Mouse (Mus musculus) kidney, embryonic 16.5 days (tissue): Measurements from ENCODE around the gene St6galnac3. TPM values are rescaled to one million over a fixed set of nuclear protein-coding genes. Genes with fewer than 3 reads are reported as not detected.
"Not testable (repeated sequence)": the region's sequence is repeated elsewhere in the genome, so short reads cannot be mapped to it uniquely, and the experiment has no call there.

Source experiments
- ATAC-seq: fragments of 200-750 bp; cut with Nextera tagmentation; 2 replicates; pipeline ENCODE4 v1.8.0; 2017; ENCODE audit warnings: moderate TSS enrichment; ENCODE audit not compliant: low FRiP score, low TSS enrichment
- H3K27ac ChIP-seq: fragments of 300-500 bp; sonication (generic); 2 replicates; pipeline ENCODE4 v1.5.1; 2014; ENCODE audit warnings: low read length
- H3K27me3 ChIP-seq: fragments of 300-500 bp; sonication (generic); 2 replicates; pipeline ENCODE4 v1.6.1; 2014; ENCODE audit warnings: low read length, control low read depth, mixed read lengths; ENCODE audit not compliant: insufficient read depth
- H3K36me3 ChIP-seq: fragments of 300-500 bp; sonication (generic); 2 replicates; pipeline ENCODE4 v1.6.1; 2014; ENCODE audit warnings: low read length, control low read depth, mixed read lengths; ENCODE audit not compliant: insufficient read depth
- H3K4me1 ChIP-seq: fragments of 300-500 bp; sonication (generic); 2 replicates; pipeline ENCODE4 v1.6.1; 2014; ENCODE audit warnings: low read length, control low read depth, mixed read lengths; ENCODE audit not compliant: insufficient read depth
- H3K4me2 ChIP-seq: fragments of 300-500 bp; sonication (generic); replicated peaks from 2 replicates; pipeline ENCODE4 v1.6.1; 2014; ENCODE audit warnings: low read depth, low read length
- H3K4me3 ChIP-seq: fragments of 300-500 bp; sonication (generic); 2 replicates; pipeline ENCODE4 v1.5.1; 2014; ENCODE audit warnings: mild to moderate bottlenecking, low read length
- H3K9ac ChIP-seq: fragments of 300-500 bp; sonication (generic); replicated peaks from 2 replicates; pipeline ENCODE4 v1.6.1; 2014; ENCODE audit warnings: low read length
- H3K9me3 ChIP-seq: fragments of 300-500 bp; sonication (generic); 2 replicates; pipeline ENCODE4 v1.6.1; 2016; ENCODE audit warnings: low read length, control low read depth
- WGBS: fragments of 180-500 bp; shearing (Covaris S2); extraction: QIAGEN DNeasy Blood & Tissue Kit; methylation state at CpG from one replicate; pipeline ENCODE4 v1.1.7; 2014; 5-methylcytosine and 5-hydroxymethylcytosine counted together
- polyA plus RNA-seq: library from polyadenylated mRNA; unstranded; fragments of >200 nt; fragmentation: Nextera tagmentation; extraction: Ambion mirVana; gene quantifications from 2 replicates; pipeline ENCODE4 v1.2.1, GENCODE M21; 2015

Gene St6galnac3
- polyA plus RNA-seq, 1 experiment from 2014 or later = 75.8 TPM

DNA sequence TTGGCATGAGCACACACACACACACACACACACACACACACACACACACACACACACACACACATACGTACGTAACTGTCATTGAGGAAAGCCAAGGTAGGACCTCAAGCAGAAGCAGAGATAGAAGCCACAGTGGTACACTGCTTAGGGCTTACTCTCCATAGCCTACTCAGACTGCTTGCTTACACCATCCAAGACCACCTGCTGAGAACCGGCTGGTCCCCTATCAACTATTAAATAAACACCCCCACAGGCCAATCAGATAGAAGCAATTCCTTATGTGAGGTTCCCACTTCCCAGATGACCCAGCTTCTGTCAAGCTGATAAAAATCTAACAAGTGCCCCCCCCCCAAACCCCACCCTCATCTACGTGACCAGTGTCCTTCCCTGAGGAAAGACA lies 330.2 kb downstream of the St6galnac3 start:
- Histone ChIP-seq H3K9me3 (peaks cover 4% of the 10 kb centered on the region; the same call in 1 of the 2 replicates), H3K4me2 (no peak overlapping the region), H3K36me3 (0 out of 2 replicates have a peak, but pooled peaks cover 2% of the 10 kb centered on the region), H3K9ac (no peak overlapping the region), H3K27me3 (no peaks in the 10 kb centered on the region), H3K4me3 (no peak overlapping the region), H3K4me1 (no peaks in the 10 kb centered on the region), H3K27ac (no peak overlapping the region)
- no peak for ATAC-seq
- 96% methylated on average over 4 of the region's 4 CpGs for WGBS

DNA sequence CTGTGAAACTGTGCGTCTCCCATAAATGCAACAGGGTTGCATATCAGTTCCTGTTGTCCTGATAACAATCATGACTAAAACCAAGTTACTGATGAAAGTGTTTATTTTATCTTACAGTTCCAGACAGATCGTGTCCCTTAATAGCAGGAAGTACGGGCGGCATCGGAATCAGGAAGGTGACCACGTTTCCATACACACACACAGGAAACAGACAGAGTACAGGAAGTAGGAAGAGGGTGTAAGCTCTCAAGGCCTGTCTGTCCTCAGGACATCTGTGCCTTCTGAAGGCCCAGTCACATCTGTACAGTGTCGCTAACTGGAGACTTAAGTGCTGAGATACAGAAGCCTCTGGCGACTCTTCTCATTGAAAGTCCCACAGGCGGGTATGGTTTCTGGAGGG lies 330.8 kb downstream of the St6galnac3 start:
- H3K27me3 ChIP-seq = no peaks in the 10 kb centered on the region
- H3K4me1 ChIP-seq = no peaks in the 10 kb centered on the region
- H3K27ac ChIP-seq = no peak overlapping the region
- no peak overlapping the region for H3K9ac ChIP-seq
- H3K4me2 ChIP-seq = no peak overlapping the region
- WGBS = 90% methylated on average over 9 of the region's 9 CpGs
- H3K4me3 ChIP-seq = no peak overlapping the region
- ATAC-seq = no peak
- H3K9me3 ChIP-seq = peaks cover 4% of the 10 kb centered on the region; the same call in 1 of the 2 replicates
- H3K36me3 ChIP-seq = 0 out of 2 replicates have a peak, but pooled peaks cover 2% of the 10 kb centered on the region

DNA sequence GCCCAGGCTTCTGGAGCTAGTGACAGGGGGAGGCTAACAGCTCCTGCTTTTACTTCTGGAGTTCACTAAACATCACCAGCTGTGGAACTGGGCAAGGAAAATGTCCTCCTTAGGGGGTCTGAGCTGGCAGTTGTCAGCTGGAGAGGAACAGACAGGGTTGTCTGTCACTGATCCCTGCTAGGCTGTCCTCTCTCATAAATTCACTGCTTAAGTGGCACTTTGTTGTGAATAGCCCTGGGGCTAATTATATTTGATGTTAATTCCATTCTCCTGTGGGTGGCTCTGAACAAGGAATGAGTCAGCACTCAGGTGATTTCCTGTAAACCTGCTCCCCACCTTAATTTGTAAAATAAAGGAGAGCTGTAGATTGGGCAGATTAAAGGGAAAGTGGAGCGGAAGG lies 333.5 kb downstream of the St6galnac3 start:
- not testable (repeated sequence) for H3K9ac ChIP-seq, H3K9me3 ChIP-seq, H3K36me3 ChIP-seq, H3K4me3 ChIP-seq, H3K27ac ChIP-seq, H3K4me2 ChIP-seq, H3K27me3 ChIP-seq, ATAC-seq, H3K4me1 ChIP-seq
- 61% methylated on average over 1 of the region's 1 CpGs for WGBS

DNA sequence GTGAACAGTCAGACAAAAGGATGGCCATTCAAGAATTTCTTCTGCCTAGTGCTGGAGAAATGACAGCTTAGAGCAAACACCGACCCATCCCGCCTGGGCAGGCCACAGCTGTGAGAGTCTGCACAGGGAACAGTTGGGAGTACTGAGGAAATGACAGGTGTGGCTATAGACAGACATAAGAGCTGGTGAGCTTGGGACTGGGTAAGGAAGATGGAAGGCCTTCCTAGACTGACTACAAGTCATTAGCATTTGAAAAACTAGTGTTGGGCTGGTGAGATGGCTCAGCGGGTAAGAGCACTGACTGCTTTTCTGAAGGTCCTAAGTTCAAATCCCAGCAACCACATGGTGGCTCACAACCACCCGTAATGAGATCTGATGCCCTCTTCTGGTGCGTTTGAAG lies 340.3 kb downstream of the St6galnac3 start:
- not testable (repeated sequence) for H3K9ac ChIP-seq, H3K4me1 ChIP-seq, H3K4me2 ChIP-seq, H3K27ac ChIP-seq, ATAC-seq, H3K36me3 ChIP-seq, H3K4me3 ChIP-seq, H3K9me3 ChIP-seq, H3K27me3 ChIP-seq
- 91% methylated on average over 5 of the region's 5 CpGs for WGBS

DNA sequence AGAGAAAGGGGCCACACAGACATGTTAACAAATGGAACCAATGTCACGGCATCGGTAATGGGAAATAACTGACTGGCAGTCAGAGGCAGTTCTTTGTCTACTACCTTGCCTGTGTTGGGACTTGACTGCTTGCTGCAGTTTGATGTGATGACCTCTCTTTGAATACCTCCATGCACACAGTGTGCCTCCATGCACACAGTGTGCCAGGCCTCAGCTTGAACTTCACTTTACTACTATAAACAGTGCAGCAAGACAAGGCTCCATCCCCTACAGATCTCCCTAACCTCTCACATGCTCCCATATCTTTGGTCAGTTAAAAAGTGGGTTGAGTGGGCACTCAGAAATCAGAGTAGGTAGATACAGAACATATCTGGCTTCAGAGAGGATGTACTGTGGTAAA lies 341.3 kb downstream of the St6galnac3 start:
- 96% methylated on average over 2 of the region's 2 CpGs for WGBS
- H3K4me3 ChIP-seq = no peak overlapping the region
- H3K9ac ChIP-seq = no peak overlapping the region
- no peak overlapping the region for H3K27ac ChIP-seq
- no peaks in the 10 kb centered on the region for H3K27me3 ChIP-seq
- ATAC-seq = no peak
- H3K9me3 ChIP-seq = peaks cover 4% of the 10 kb centered on the region; the same call in 1 of the 2 replicates
- H3K4me2 ChIP-seq = no peak overlapping the region
- no peaks in the 10 kb centered on the region for H3K4me1 ChIP-seq
- no peaks in the 10 kb centered on the region for H3K36me3 ChIP-seq

DNA sequence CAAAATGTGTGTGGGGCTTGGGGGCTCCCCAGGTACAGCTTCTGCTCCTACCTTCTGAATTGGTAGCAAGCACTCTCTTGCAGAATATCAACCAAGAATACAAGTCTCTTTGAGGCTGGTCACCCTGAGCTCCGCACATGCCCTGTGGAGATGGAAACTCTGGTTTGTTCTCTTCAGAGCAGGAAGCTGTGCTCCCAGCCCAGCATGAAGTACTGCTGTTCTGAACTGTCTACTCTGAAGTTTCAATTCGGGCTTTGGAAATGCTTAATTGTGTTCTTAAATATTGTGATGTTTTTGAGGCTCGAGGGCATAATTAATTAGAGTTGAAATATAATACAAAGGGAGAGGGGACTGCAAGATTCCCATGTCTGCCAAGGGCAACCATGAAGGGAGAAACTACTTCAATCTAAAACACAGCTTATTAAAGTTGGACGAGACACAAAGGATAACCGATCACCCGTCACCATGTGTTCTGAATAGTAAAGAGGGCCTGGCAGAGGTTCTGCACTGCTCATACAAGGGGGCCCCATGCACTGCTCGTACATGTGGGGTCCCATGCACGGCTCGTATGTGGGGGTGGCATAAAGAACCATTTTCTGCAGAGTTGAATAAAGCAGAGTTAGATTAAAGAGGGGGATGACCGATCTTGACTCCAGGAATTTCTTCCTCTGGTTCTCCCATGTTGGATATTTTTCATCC lies 359.8 kb downstream of the St6galnac3 start:
- WGBS = 79% methylated on average over 10 of the region's 10 CpGs
- no peak for ATAC-seq
- no peaks in the 10 kb centered on the region for H3K4me1 ChIP-seq

DNA sequence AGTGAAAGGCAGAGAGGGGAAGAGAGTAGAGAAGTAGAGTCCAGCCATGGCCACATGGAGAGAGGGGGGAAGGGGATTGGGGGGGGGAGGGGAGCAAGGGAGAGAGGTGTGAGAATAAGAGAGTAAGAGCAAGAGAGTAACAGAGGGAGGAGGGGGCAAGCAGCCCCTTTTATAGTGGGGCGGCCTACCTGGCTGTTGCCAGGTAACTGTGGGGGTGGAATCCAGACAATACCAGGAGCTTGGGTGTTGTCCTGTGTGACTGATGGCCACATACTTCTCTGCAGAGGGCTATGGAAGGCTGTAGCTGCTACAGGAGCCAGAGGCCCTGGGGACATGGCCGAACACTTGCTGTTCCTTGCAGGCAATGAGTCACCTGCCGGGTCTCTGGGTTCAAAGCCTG lies 360.6 kb downstream of the St6galnac3 start:
- H3K4me1 ChIP-seq = no peaks in the 10 kb centered on the region
- no peak overlapping the region for H3K4me2 ChIP-seq
- no peaks in the 10 kb centered on the region for H3K9me3 ChIP-seq
- no peak overlapping the region for H3K27ac ChIP-seq
- WGBS = 94% methylated on average over 3 of the region's 3 CpGs
- ATAC-seq = no peak
- no peaks in the 10 kb centered on the region for H3K36me3 ChIP-seq
- no peak overlapping the region for H3K4me3 ChIP-seq
- no peak overlapping the region for H3K9ac ChIP-seq
- no peaks in the 10 kb centered on the region for H3K27me3 ChIP-seq

More for the DNA sequence above, 359.8 kb downstream of the St6galnac3 start:
- Histone ChIP-seq H3K4me2 (no peak overlapping the region), H3K4me3 (no peak overlapping the region), H3K27ac (no peak overlapping the region), H3K9me3 (no peaks in the 10 kb centered on the region), H3K9ac (no peak overlapping the region), H3K36me3 (no peaks in the 10 kb centered on the region), H3K27me3 (no peaks in the 10 kb centered on the region)

DNA sequence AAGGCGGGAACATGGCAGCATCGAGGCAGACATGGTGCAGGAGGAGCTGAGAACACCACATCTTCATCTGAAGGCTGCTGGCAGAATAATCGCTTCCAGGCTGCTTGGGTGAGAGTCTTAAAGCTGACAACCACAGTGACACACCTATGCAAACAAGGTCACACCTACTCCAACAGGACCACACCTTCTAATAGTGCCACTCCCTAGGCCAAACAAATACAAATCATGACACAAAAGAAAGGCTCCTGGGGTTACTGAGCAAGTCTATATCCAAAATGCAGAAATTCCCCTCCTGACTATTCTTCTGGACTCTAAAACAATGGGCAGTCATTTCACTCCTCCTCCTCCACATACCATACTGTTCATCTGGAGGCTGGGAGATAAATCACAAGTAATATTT lies 365.0 kb downstream of the St6galnac3 start:
- H3K9ac ChIP-seq = no peak overlapping the region
- WGBS = 91% methylated on average over 3 of the region's 3 CpGs

DNA sequence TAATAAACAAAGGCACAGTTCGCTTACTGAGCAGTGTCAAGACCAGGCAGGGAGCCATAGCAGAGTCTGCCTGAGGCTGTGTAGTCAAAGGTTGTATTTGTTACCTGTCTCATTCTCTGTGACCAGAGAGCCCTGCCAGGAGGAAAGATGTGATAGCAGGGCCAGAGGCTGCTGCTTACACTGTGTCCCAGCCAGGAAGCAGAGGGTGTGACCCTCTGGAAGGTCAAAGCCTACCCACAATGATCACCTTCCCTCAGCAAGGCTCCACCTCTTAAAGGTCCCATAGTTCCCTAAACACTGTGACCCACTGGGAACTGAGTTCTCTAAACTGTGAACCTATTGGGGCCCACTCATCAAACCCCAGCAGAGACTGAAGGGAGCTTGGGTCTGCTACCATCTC lies 368.9 kb downstream of the St6galnac3 start:
- no peak overlapping the region for H3K4me3 ChIP-seq
- WGBS = 60% methylated on average over 1 of the region's 1 CpGs
- no peak overlapping the region for H3K9ac ChIP-seq
- no peak for ATAC-seq
- no peak overlapping the region for H3K27ac ChIP-seq
- no peak overlapping the region for H3K4me2 ChIP-seq
- no peaks in the 10 kb centered on the region for H3K9me3 ChIP-seq
- H3K36me3 ChIP-seq = no peaks in the 10 kb centered on the region
- H3K27me3 ChIP-seq = no peaks in the 10 kb centered on the region
- H3K4me1 ChIP-seq = no peaks in the 10 kb centered on the region

More for the DNA sequence above, 365.0 kb downstream of the St6galnac3 start:
- Histone ChIP-seq H3K27ac (no peak overlapping the region), H3K9me3 (no peaks in the 10 kb centered on the region), H3K4me3 (no peak overlapping the region), H3K4me1 (no peaks in the 10 kb centered on the region), H3K27me3 (no peaks in the 10 kb centered on the region), H3K4me2 (no peak overlapping the region), H3K36me3 (no peaks in the 10 kb centered on the region)
- ATAC-seq = no peak

DNA sequence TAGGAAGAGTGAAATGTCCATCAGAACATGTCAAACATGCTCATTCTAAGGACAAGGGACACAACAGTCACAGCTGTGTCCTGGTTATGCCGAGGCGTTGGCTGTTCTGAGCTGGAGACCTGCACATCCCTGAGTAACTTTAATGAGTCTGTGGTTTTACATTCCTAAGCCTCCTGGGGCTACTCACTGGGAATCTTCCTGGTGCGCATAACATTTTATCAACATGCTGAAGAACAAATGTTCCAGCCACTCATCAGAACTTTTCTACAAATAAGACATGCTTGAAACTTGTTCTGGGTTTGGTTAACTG lies 370.0 kb downstream of the St6galnac3 start:
- ATAC-seq = no peak
- no peak overlapping the region for H3K4me2 ChIP-seq
- no peak overlapping the region for H3K27ac ChIP-seq
- no peaks in the 10 kb centered on the region for H3K9me3 ChIP-seq
- no peaks in the 10 kb centered on the region for H3K27me3 ChIP-seq
- no peak overlapping the region for H3K9ac ChIP-seq
- WGBS = 65% methylated on average over 3 of the region's 3 CpGs
- no peak overlapping the region for H3K4me3 ChIP-seq
- H3K36me3 ChIP-seq = no peaks in the 10 kb centered on the region
- H3K4me1 ChIP-seq = 0 out of 2 replicates have a peak, but pooled peaks cover 3% of the 10 kb centered on the region
